Mouse (Mus musculus): ENCODE measurements around the gene Zc3h14. TPM values are rescaled to one million over a fixed set of nuclear protein-coding genes. Genes with fewer than 3 reads are reported as not detected.
A peak's percentile ranks its signal among the peaks of the same experiment; 100 is the strongest.

Gene Zc3h14
- total RNA-seq, 1 experiment = 65.6 TPM

- TF ChIP-seq ZC3H11A (IDR thresholded peaks at IDR 0.05; ENCODE audit: borderline replicate concordance, low read depth, low read length) (no peak), ZNF384 (IDR thresholded peaks at IDR 0.05; ENCODE audit: low read depth, low read length) (no peak)
- H3K4me1 ChIP-seq (ENCODE audit: control insufficient read depth in 2 of 2, insufficient read depth in 2 of 2, low read length in 2 of 2, poor library complexity in 1 of 2) = peaks cover 0 to 6% of the 10 kb centered on the region in 2 experiments; a peak in 1 of 4 replicates
- no peaks in the 10 kb centered on the region for H3K9me3 ChIP-seq (ENCODE audit: control insufficient read depth, insufficient read depth, low read depth, low read length)
- no peak overlapping the region for H3K9ac ChIP-seq (ENCODE audit: insufficient read depth, low read depth, low read length, poor library complexity, severe bottlenecking)
- no peak overlapping the region for H3K4me3 ChIP-seq (ENCODE audit: insufficient read depth in 1 of 2, low read depth in 1 of 2, low read length in 2 of 2, poor library complexity in 1 of 2, severe bottlenecking in 1 of 2)
- in situ Hi-C loops (cut with MboI; ENCODE audit: low sequenced_read_pairs in 2 of 2, unreplicated experiment in 2 of 2) = no loop called here
- no peak overlapping the region for H3K27ac ChIP-seq (ENCODE audit: insufficient read depth, low read depth, low read length, poor library complexity, severe bottlenecking)
- H3K36me3 ChIP-seq (ENCODE audit: control insufficient read depth, insufficient read depth, low read length, poor library complexity, severe bottlenecking) = peaks cover 3% of the 10 kb centered on the region; the same call in 1 of the 2 replicates
- DNase-seq (ENCODE audit: low read depth, low spot score) = peak; percentile 24
Measured at GRCm38 (mm10) chr12:98703961-98704360, 42.8 kb upstream of the Zc3h14 start.

DNA sequence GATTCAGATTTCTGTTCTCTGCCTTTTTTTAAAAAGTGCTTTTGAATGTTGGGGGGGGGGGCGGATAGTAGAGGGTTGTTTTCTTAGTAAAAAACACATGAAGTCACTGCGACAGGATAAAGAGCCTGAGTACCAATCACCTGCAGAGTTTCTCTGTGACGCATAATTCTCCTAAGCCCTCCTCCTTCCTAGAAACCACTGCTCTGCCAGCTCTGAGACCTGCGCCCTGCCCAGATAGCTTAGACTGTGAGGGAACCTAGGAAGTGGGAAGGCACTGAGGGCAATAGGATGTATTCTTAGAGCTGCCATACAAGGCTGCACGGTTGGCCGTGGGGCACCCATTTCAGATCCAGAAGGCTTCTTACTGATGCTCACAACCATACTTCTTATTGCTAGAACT lies 33.9 kb upstream of the Zc3h14 start:
- in situ Hi-C loops (cut with MboI; ENCODE audit: low sequenced_read_pairs in 2 of 2, unreplicated experiment in 2 of 2) = no loop called here
- no peak overlapping the region for H3K27ac ChIP-seq (ENCODE audit: insufficient read depth, low read depth, low read length, poor library complexity, severe bottlenecking)
- TF ChIP-seq HCFC1 (IDR thresholded peaks at IDR 0.05; ENCODE audit: borderline replicate concordance, insufficient read depth, low read length) (no peak), ZC3H11A (IDR thresholded peaks at IDR 0.05; ENCODE audit: borderline replicate concordance, low read depth, low read length) (no peak), MAFK (IDR thresholded peaks at IDR 0.05; ENCODE audit: insufficient read depth, low read depth, low read length) (no peak), CHD2 (IDR thresholded peaks at IDR 0.05; ENCODE audit: low read depth, low read length) (no peak), ZNF384 (IDR thresholded peaks at IDR 0.05; ENCODE audit: low read depth, low read length) (no peak)

GRCm38 (mm10) chr12:98713621-98714103 lies 33.1 kb upstream of the Zc3h14 start:
- no peak overlapping the region for H3K27ac ChIP-seq (ENCODE audit: insufficient read depth, low read depth, low read length, poor library complexity, severe bottlenecking)
- no peaks in the 10 kb centered on the region for H3K9me3 ChIP-seq (ENCODE audit: control insufficient read depth, insufficient read depth, low read depth, low read length)
- in situ Hi-C loops (cut with MboI; ENCODE audit: low sequenced_read_pairs in 2 of 2, unreplicated experiment in 2 of 2) = no loop called here
- no peak overlapping the region for H3K4me3 ChIP-seq (ENCODE audit: insufficient read depth in 1 of 2, low read depth in 1 of 2, low read length in 2 of 2, poor library complexity in 1 of 2, severe bottlenecking in 1 of 2)
- no peaks in the 10 kb centered on the region for H3K4me1 ChIP-seq (ENCODE audit: control insufficient read depth in 2 of 2, insufficient read depth in 2 of 2, low read length in 2 of 2, poor library complexity in 1 of 2)
- no peak for DNase-seq (ENCODE audit: low read depth, low spot score)
- H3K36me3 ChIP-seq (ENCODE audit: control insufficient read depth, insufficient read depth, low read length, poor library complexity, severe bottlenecking) = no peaks in the 10 kb centered on the region
- H3K9ac ChIP-seq (ENCODE audit: insufficient read depth, low read depth, low read length, poor library complexity, severe bottlenecking) = no peak overlapping the region
- no peak for TF ChIP-seq ZC3H11A (IDR thresholded peaks at IDR 0.05; ENCODE audit: borderline replicate concordance, low read depth, low read length)

More for the DNA sequence above, 33.9 kb upstream of the Zc3h14 start:
- no peaks in the 10 kb centered on the region for H3K36me3 ChIP-seq (ENCODE audit: control insufficient read depth, insufficient read depth, low read length, poor library complexity, severe bottlenecking)
- H3K4me3 ChIP-seq (ENCODE audit: insufficient read depth in 1 of 2, low read depth in 1 of 2, low read length in 2 of 2, poor library complexity in 1 of 2, severe bottlenecking in 1 of 2) = no peak overlapping the region
- H3K9me3 ChIP-seq (ENCODE audit: control insufficient read depth, insufficient read depth, low read depth, low read length) = no peaks in the 10 kb centered on the region
- DNase-seq (ENCODE audit: low read depth, low spot score) = no peak
- no peak overlapping the region for H3K9ac ChIP-seq (ENCODE audit: insufficient read depth, low read depth, low read length, poor library complexity, severe bottlenecking)
- no peaks in the 10 kb centered on the region for H3K4me1 ChIP-seq (ENCODE audit: control insufficient read depth in 2 of 2, insufficient read depth in 2 of 2, low read length in 2 of 2, poor library complexity in 1 of 2)

- H3K9ac ChIP-seq (ENCODE audit: insufficient read depth, low read depth, low read length, poor library complexity, severe bottlenecking) = no peak overlapping the region
- TF ChIP-seq HCFC1 (IDR thresholded peaks at IDR 0.05; ENCODE audit: borderline replicate concordance, insufficient read depth, low read length) = no peak
- TF ChIP-seq ZC3H11A (IDR thresholded peaks at IDR 0.05; ENCODE audit: borderline replicate concordance, low read depth, low read length) = no peak
- no peak for TF ChIP-seq MAFK (IDR thresholded peaks at IDR 0.05; ENCODE audit: insufficient read depth, low read depth, low read length)
- TF ChIP-seq ZNF384 (IDR thresholded peaks at IDR 0.05; ENCODE audit: low read depth, low read length) = no peak
- no peak for TF ChIP-seq CHD2 (IDR thresholded peaks at IDR 0.05; ENCODE audit: low read depth, low read length)
- DNase-seq (ENCODE audit: low read depth, low spot score) = no peak
- H3K27ac ChIP-seq (ENCODE audit: insufficient read depth, low read depth, low read length, poor library complexity, severe bottlenecking) = no peak overlapping the region
- no peaks in the 10 kb centered on the region for H3K4me1 ChIP-seq (ENCODE audit: control insufficient read depth in 2 of 2, insufficient read depth in 2 of 2, low read length in 2 of 2, poor library complexity in 1 of 2)
- H3K36me3 ChIP-seq (ENCODE audit: control insufficient read depth, insufficient read depth, low read length, poor library complexity, severe bottlenecking) = no peaks in the 10 kb centered on the region
- no peaks in the 10 kb centered on the region for H3K9me3 ChIP-seq (ENCODE audit: control insufficient read depth, insufficient read depth, low read depth, low read length)
- in situ Hi-C loops (cut with MboI; ENCODE audit: low sequenced_read_pairs in 2 of 2, unreplicated experiment in 2 of 2) = no loop called here
- no peak overlapping the region for H3K4me3 ChIP-seq (ENCODE audit: insufficient read depth in 1 of 2, low read depth in 1 of 2, low read length in 2 of 2, poor library complexity in 1 of 2, severe bottlenecking in 1 of 2)
Measured at GRCm38 (mm10) chr12:98714757-98715156, 32.0 kb upstream of the Zc3h14 start.

- in situ Hi-C loops (cut with MboI; ENCODE audit: low sequenced_read_pairs in 2 of 2, unreplicated experiment in 2 of 2) = no loop called here
- no peak for DNase-seq (ENCODE audit: low read depth, low spot score)
Measured at GRCm38 (mm10) chr12:98716142-98716541, 30.6 kb upstream of the Zc3h14 start.

More at GRCm38 (mm10) chr12:98716142-98716541, 30.6 kb upstream of the Zc3h14 start:
- H3K27ac ChIP-seq (ENCODE audit: insufficient read depth, low read depth, low read length, poor library complexity, severe bottlenecking) = no peak overlapping the region
- H3K36me3 ChIP-seq (ENCODE audit: control insufficient read depth, insufficient read depth, low read length, poor library complexity, severe bottlenecking) = no peaks in the 10 kb centered on the region
- TF ChIP-seq CHD2 (IDR thresholded peaks at IDR 0.05; ENCODE audit: low read depth, low read length) = no peak
- no peak for TF ChIP-seq ZNF384 (IDR thresholded peaks at IDR 0.05; ENCODE audit: low read depth, low read length)
- TF ChIP-seq HCFC1 (IDR thresholded peaks at IDR 0.05; ENCODE audit: borderline replicate concordance, insufficient read depth, low read length) = no peak
- no peak for TF ChIP-seq ZC3H11A (IDR thresholded peaks at IDR 0.05; ENCODE audit: borderline replicate concordance, low read depth, low read length)
- no peak for TF ChIP-seq MAFK (IDR thresholded peaks at IDR 0.05; ENCODE audit: insufficient read depth, low read depth, low read length)
- H3K4me3 ChIP-seq (ENCODE audit: insufficient read depth in 1 of 2, low read depth in 1 of 2, low read length in 2 of 2, poor library complexity in 1 of 2, severe bottlenecking in 1 of 2) = no peak overlapping the region
- no peaks in the 10 kb centered on the region for H3K9me3 ChIP-seq (ENCODE audit: control insufficient read depth, insufficient read depth, low read depth, low read length)
- no peaks in the 10 kb centered on the region for H3K4me1 ChIP-seq (ENCODE audit: control insufficient read depth in 2 of 2, insufficient read depth in 2 of 2, low read length in 2 of 2, poor library complexity in 1 of 2)
- no peak overlapping the region for H3K9ac ChIP-seq (ENCODE audit: insufficient read depth, low read depth, low read length, poor library complexity, severe bottlenecking)

All from ES-E14 (cell line).